Mouse (Mus musculus) spleen, adult 2 months (tissue): ENCODE results near the gene Fmo4. TPM values are rescaled to one million over a fixed set of nuclear protein-coding genes. Genes with fewer than 3 reads are reported as not detected.

Source experiments
- DNase-seq, 2 experiments: peaks; one replicate each; pipeline versions ENCODE4 v3.0.0 to v3.0.0-alpha.2; 2012 to 2021; ENCODE audit warnings: low spot score in 2 of 2, low read depth in 1 of 2
- H3K27ac ChIP-seq: fragments of 200-500 bp; 2 replicates; pipeline ENCODE4 v1.5.1; 2012; ENCODE audit warnings: low read length, inconsistent platforms; ENCODE audit not compliant: insufficient read depth
- H3K27me3 ChIP-seq: fragments of 200-500 bp; 2 replicates; pipeline ENCODE4 v1.6.1; 2012; ENCODE audit warnings: mild to moderate bottlenecking, moderate library complexity, low read length, inconsistent platforms; ENCODE audit not compliant: control insufficient read depth, insufficient read depth
- H3K36me3 ChIP-seq: fragments of 200-500 bp; 2 replicates; pipeline ENCODE4 v1.6.1; 2012; ENCODE audit warnings: mild to moderate bottlenecking, low read length, inconsistent platforms; ENCODE audit not compliant: control insufficient read depth, insufficient read depth
- H3K4me1 ChIP-seq: fragments of 200-500 bp; 2 replicates; pipeline ENCODE4 v1.6.1; 2011; ENCODE audit warnings: inconsistent platforms; ENCODE audit not compliant: control insufficient read depth, insufficient read depth, insufficient read length
- H3K4me3 ChIP-seq: fragments of 200-500 bp; 2 replicates; pipeline ENCODE4 v1.5.1; 2011; ENCODE audit warnings: mild to moderate bottlenecking, inconsistent platforms; ENCODE audit not compliant: insufficient read depth, insufficient read length; ENCODE audit errors: extremely low read depth
- CTCF ChIP-seq: fragments of 200-500 bp; IDR thresholded peaks from 2 replicates; pipeline ENCODE4 v1.5.1; 2011; ENCODE audit warnings: mild to moderate bottlenecking, inconsistent platforms; ENCODE audit not compliant: insufficient read depth, insufficient read length, insufficient replicate concordance; ENCODE audit errors: extremely low read depth
- POLR2A ChIP-seq: fragments of 200-500 bp; IDR thresholded peaks from 2 replicates; pipeline ENCODE4 v1.6.1; 2011; ENCODE audit warnings: low read depth, low read length, inconsistent platforms
- WGBS: fragments of 180-500 bp; shearing (Covaris S2); methylation state at CpG from one replicate; pipeline ENCODE4 v1.1.7; 2018; 5-methylcytosine and 5-hydroxymethylcytosine counted together
- polyA plus RNA-seq: library from polyadenylated mRNA; depleted of rRNA; stranded (reverse); fragments of >200 nt; gene quantifications from 2 replicates; pipeline ENCODE4 v1.2.3, GENCODE M21; 2012

Gene Fmo4
- polyA plus RNA-seq, 1 experiment: not detected

- no peak for TF ChIP-seq CTCF
- TF ChIP-seq POLR2A: no peak
- no peaks in the 10 kb centered on the region for H3K36me3 ChIP-seq
- DNase-seq: no peak
- H3K4me1 ChIP-seq: no peaks in the 10 kb centered on the region
- no peaks in the 10 kb centered on the region for H3K27me3 ChIP-seq
- 95% methylated on average over 5 of the region's 5 CpGs for WGBS
- H3K4me3 ChIP-seq: no peak overlapping the region
- no peak overlapping the region for H3K27ac ChIP-seq
These were observed 5.5 kb upstream of the Fmo4 start for GRCm38 (mm10) chr1:162819280-162819679.

DNA sequence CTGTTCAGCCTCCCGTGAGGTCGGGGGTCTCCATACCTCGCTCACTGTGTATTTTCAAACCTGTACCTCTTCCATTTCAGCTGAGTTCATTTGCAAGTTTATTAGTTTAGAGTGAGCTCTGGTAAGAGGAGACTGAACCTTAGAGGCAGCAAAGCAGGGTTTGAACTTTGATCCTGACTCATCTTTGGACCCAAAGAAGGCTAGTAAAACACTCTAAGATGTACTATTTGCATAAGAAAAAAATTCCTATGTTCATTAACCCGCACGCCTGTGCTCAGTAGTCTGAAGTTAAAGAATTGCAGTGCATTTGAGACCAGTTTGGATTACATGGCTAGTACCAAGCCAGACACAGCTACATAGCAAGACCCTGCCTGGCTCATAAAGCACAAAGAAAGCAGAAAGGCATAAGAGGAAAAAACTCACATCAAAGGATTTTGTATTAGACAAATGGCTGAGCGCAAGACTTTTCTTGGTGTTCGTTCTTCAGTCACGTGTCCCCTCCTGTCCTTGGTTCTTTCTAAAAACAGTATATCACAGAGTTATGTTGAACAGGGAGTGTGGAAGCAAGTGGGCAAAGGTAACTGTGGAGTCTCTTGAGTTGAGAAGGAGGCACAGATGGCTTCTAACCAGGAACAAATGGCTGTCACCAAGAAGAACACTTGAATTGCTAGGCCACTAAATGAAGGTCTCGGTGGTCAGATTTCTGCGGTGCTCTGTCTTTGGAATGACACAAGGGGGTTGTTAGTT, 1.8 kb upstream of the Fmo4 start:
- no peaks in the 10 kb centered on the region for H3K27me3 ChIP-seq
- 85% methylated on average over 10 of the region's 10 CpGs for WGBS
- no peak overlapping the region for H3K4me3 ChIP-seq
- DNase-seq: no peak
- no peak overlapping the region for H3K27ac ChIP-seq
- H3K36me3 ChIP-seq: no peaks in the 10 kb centered on the region
- TF ChIP-seq CTCF: no peak
- TF ChIP-seq POLR2A: no peak
- H3K4me1 ChIP-seq: no peaks in the 10 kb centered on the region

- H3K4me1 ChIP-seq: no peaks in the 10 kb centered on the region
- 84% methylated on average over 4 of the region's 4 CpGs for WGBS
- H3K36me3 ChIP-seq: no peaks in the 10 kb centered on the region
- DNase-seq: no peak
- H3K27me3 ChIP-seq: no peaks in the 10 kb centered on the region
- no peak overlapping the region for H3K4me3 ChIP-seq
- H3K27ac ChIP-seq: no peak overlapping the region
- TF ChIP-seq POLR2A (no peak), CTCF (no peak)
These were observed 1.2 kb upstream of the Fmo4 start for GRCm38 (mm10) chr1:162814932-162815331.

DNA sequence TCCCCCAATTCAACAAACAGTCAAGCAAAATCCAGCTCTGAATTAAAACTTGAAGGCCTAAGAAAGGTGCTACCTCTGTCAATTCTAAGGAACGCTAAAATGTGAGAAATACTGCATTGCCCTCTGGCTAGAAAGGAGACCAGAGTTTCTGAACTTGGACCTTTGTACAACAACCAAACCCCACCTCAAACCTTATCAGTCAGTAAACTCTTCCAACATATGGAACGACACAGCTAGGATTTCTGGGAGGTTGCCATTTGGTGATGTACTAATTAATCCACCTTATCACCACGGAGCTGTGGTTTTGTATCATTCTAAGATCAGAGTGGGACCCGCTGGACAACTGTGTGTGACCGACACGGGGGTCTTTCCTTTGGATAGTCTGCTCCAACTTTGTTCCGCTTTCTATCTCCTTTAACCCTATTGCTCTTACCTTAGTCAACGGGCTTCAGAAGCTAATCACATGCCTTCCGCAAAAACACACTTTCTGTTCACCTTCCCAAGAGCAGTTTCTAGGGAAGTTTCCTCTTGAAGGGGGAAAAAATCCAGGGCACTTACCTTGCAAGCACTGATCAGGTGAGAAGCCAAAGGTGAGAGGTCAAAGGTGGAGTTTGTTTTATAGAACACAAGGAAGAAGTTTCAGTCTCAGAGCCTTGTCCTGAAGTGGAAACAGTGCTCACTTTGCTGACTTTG, 483 bp downstream of the Fmo4 start:
- Histone ChIP-seq H3K4me1 (no peaks in the 10 kb centered on the region), H3K4me3 (no peak overlapping the region), H3K27me3 (no peaks in the 10 kb centered on the region), H3K27ac (no peak overlapping the region), H3K36me3 (no peaks in the 10 kb centered on the region)
- TF ChIP-seq POLR2A (no peak), CTCF (no peak)
- no peak for DNase-seq
- WGBS: 91% methylated on average over 9 of the region's 9 CpGs

- Histone ChIP-seq H3K4me3 (no peak overlapping the region), H3K36me3 (no peaks in the 10 kb centered on the region), H3K27ac (no peak overlapping the region), H3K4me1 (no peaks in the 10 kb centered on the region), H3K27me3 (no peaks in the 10 kb centered on the region)
- WGBS: 87% methylated on average over 3 of the region's 3 CpGs
- TF ChIP-seq POLR2A (no peak), CTCF (no peak)
- DNase-seq: no peak
These were observed 5.2 kb downstream of the Fmo4 start for GRCm38 (mm10) chr1:162808541-162808940.

DNA sequence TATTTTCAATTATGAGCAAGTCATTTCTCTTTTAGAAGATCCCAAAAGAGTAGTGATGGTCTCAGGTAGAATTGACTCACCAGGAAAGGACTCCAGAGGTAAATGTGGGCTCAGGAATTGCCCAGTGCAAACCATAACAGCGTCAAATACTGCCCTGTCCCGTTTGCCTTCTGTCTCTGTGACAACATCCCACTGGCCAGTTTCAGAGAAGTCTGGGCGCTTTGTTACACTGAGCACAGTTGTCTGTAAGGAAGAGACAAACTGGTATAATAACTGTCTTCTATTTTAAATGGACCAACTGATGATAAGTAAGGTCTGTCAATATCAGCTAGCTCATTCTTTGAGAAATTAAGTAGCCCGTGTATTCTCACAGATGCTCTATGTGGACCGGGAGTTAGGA, 6.3 kb downstream of the Fmo4 start:
- no peak for TF ChIP-seq POLR2A
- no peak for TF ChIP-seq CTCF
- Histone ChIP-seq H3K27ac (no peak overlapping the region), H3K4me1 (no peaks in the 10 kb centered on the region), H3K4me3 (no peak overlapping the region), H3K27me3 (no peaks in the 10 kb centered on the region), H3K36me3 (no peaks in the 10 kb centered on the region)
- DNase-seq: no peak
- WGBS: 89% methylated on average over 5 of the region's 5 CpGs

DNA sequence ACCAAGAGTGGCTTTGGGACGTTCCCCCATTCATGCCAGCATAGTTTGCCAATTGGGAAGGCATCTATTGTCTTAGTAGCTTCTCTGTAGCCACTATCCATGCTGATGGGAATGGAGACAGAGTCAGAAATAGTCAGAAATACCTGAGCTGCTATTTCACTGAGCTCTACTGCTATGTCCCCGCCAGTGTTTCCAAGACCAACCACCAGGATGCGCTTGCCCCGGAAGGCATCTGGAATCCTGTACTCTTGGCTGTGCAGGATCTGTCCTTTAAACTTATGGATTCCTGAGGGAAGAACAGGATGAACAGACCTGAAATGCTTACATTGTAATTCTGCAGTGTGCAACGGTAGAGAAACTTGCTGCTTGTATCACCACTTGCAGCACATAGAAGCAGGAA, 8.8 kb downstream of the Fmo4 start:
- no peak for DNase-seq
- Histone ChIP-seq H3K27me3 (no peaks in the 10 kb centered on the region), H3K27ac (no peak overlapping the region), H3K4me1 (no peaks in the 10 kb centered on the region), H3K36me3 (no peaks in the 10 kb centered on the region), H3K4me3 (no peak overlapping the region)
- no peak for TF ChIP-seq CTCF
- 54% methylated on average over 5 of the region's 5 CpGs for WGBS
